Mouse (Mus musculus): ENCODE measurements around the gene Ift81. TPM values are rescaled to one million over a fixed set of nuclear protein-coding genes. Genes with fewer than 3 reads are reported as not detected.

Ift81 gene
- 41.3 and 46.0 TPM in 2 replicates for polyA plus RNA-seq (2015; fragmentation: Nextera tagmentation; extraction: Ambion mirVana)

- WGBS: 2% methylated on average over 67 of the region's 67 CpGs
- H3K4me2 ChIP-seq (ENCODE audit: low read depth, low read length): peak within 1 kb of the TSS; percentile 64
- ATAC-seq (ENCODE audit: low read depth): peak; percentile 96
- H3K9ac ChIP-seq (ENCODE audit: low read length): peak within 1 kb of the TSS; percentile 86
- peaks cover 5% of the 10 kb centered on the region; the same call in 1 of the 2 replicates for H3K36me3 ChIP-seq (ENCODE audit: control insufficient read depth, insufficient read depth, low read length)
- H3K9me3 ChIP-seq (ENCODE audit: control insufficient read depth, low read length): no peaks in the 10 kb centered on the region
- peak within 1 kb of the TSS; percentile 82 for H3K27ac ChIP-seq (ENCODE audit: low read length)
- peaks cover 11% of the 10 kb centered on the region for H3K4me1 ChIP-seq (replicated peaks; ENCODE audit: control insufficient read depth, insufficient read depth, low read length)
- no peaks in the 10 kb centered on the region for H3K27me3 ChIP-seq (ENCODE audit: control insufficient read depth, insufficient read depth, low read depth, low read length)
- peak within 1 kb of the TSS; percentile 90 for H3K4me3 ChIP-seq (ENCODE audit: low read length)
These were observed at the start of gene Ift81 for GRCm38 (mm10) chr5:122613908-122614732. Gene Ift81 (minus strand): TSS chr5:122614518.

DNA sequence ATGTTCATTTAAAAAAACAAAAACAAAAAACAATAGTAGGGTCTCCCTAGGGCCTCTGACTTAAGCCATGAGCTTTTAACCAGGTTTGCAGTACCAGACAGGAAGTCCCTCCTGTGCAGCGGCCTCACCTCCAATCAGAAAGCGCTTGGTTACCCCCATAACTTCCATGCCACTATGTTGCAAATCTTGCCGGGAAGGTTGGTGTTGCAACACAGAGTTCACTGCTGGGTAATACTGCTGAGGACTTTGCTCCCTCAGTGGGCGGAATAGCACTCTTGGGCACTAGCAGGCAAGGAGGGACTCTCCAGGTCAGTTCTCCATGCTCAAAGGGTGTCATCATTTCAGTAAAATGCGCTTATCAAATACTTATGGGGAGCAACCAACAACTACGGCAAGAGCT, 48.2 kb upstream of the Ift81 start:
- H3K9ac ChIP-seq (ENCODE audit: low read length): no peak overlapping the region
- no peak overlapping the region for H3K4me3 ChIP-seq (ENCODE audit: low read length)
- no peaks in the 10 kb centered on the region for H3K27me3 ChIP-seq (ENCODE audit: control insufficient read depth, insufficient read depth, low read depth, low read length)
- ATAC-seq (ENCODE audit: low read depth): no peak
- H3K9me3 ChIP-seq (ENCODE audit: control insufficient read depth, low read length): no peaks in the 10 kb centered on the region
- 94% methylated on average over 6 of the region's 6 CpGs for WGBS
- H3K4me1 ChIP-seq (replicated peaks; ENCODE audit: control insufficient read depth, insufficient read depth, low read length): no peaks in the 10 kb centered on the region
- H3K4me2 ChIP-seq (ENCODE audit: low read depth, low read length): no peak overlapping the region
- H3K36me3 ChIP-seq (ENCODE audit: control insufficient read depth, insufficient read depth, low read length): no peaks in the 10 kb centered on the region
- H3K27ac ChIP-seq (ENCODE audit: low read length): no peak overlapping the region

DNA sequence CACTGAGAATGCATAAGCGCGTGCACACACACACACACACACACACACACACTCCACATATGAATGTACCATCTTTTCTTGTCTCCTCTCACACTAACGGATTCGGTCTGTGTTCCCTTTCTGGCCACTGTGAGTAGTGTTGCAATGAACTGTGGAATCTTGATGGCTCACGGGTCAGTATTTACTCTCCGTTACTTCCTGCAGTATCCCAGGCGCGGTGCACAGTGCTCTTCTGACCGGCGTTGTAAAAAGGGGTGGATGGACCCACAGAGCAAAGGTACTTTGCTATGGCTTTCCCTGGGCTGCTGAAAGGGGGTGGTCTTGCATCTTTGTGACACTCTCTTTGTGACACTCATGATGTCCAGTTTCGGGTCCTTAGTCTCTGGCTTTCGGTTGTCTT, 42.5 kb upstream of the Ift81 start:
- H3K9me3 ChIP-seq (ENCODE audit: control insufficient read depth, low read length): no peaks in the 10 kb centered on the region
- ATAC-seq (ENCODE audit: low read depth): no peak
- WGBS: 70% methylated on average over 12 of the region's 12 CpGs

GRCm38 (mm10) chr5:122654268-122654573, 39.9 kb upstream of the Ift81 start:
- Histone ChIP-seq H3K9ac (ENCODE audit: low read length) (peak overlapping the region; percentile 39), H3K4me2 (ENCODE audit: low read depth, low read length) (no peak overlapping the region), H3K9me3 (ENCODE audit: control insufficient read depth, low read length) (no peaks in the 10 kb centered on the region), H3K4me1 (replicated peaks; ENCODE audit: control insufficient read depth, insufficient read depth, low read length) (peaks cover 14% of the 10 kb centered on the region), H3K36me3 (ENCODE audit: control insufficient read depth, insufficient read depth, low read length) (no peaks in the 10 kb centered on the region), H3K27me3 (ENCODE audit: control insufficient read depth, insufficient read depth, low read depth, low read length) (no peaks in the 10 kb centered on the region), H3K4me3 (ENCODE audit: low read length) (no peak overlapping the region), H3K27ac (ENCODE audit: low read length) (peak overlapping the region; percentile 42; the same call in 1 of the 2 replicates)
- ATAC-seq (ENCODE audit: low read depth): peak; percentile 47; the same call in 1 of the 2 replicates
- 41% methylated on average over 5 of the region's 5 CpGs for WGBS

More for the DNA sequence above, 42.5 kb upstream of the Ift81 start:
- no peak overlapping the region for H3K27ac ChIP-seq (ENCODE audit: low read length)
- H3K36me3 ChIP-seq (ENCODE audit: control insufficient read depth, insufficient read depth, low read length): no peaks in the 10 kb centered on the region
- H3K27me3 ChIP-seq (ENCODE audit: control insufficient read depth, insufficient read depth, low read depth, low read length): no peaks in the 10 kb centered on the region
- H3K4me2 ChIP-seq (ENCODE audit: low read depth, low read length): no peak overlapping the region
- H3K9ac ChIP-seq (ENCODE audit: low read length): no peak overlapping the region
- H3K4me1 ChIP-seq (replicated peaks; ENCODE audit: control insufficient read depth, insufficient read depth, low read length): peaks cover 14% of the 10 kb centered on the region
- H3K4me3 ChIP-seq (ENCODE audit: low read length): no peak overlapping the region

DNA sequence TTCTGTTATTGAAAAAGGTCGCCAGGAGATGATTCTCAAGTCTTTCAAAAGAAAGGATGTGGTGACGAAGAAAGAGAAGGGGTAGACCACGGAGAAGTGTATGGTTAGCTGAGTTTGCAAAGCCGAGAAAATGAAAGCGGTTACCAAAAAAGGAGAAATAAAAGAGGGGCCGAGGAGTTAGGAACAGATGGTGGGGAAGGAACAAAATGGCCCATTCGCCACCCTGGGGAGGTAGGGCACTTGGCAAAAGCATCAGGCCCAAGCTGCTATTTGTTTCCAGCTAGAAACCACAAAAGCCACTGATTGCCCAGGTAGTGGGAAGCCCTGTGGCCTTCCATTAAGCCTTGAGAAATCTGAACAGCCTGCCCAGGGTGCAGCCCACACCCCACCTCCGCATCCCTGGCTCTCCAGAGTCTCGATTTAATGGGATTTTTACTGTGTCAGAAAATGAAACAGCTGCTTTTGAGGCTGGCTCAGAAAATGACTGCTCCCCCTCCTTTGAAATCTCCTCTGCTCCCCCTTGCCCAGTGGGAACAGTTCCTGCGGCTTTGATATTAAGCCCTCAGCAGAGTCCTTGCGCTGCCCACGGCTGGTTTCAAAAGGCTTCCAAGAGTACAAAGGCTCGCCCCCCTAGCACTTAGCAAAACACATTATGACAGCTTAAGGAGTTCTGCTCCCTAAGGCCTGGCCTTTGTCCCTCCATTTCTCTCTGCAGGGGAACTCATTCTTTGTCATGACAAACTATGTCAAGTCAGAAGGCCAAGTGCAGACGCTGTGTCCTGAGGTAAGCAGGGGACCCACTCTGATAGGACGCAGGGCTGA, 39.3 kb upstream of the Ift81 start:
- Histone ChIP-seq H3K4me3 (ENCODE audit: low read length) (no peak overlapping the region), H3K4me1 (replicated peaks; ENCODE audit: control insufficient read depth, insufficient read depth, low read length) (peaks cover 14% of the 10 kb centered on the region), H3K4me2 (ENCODE audit: low read depth, low read length) (no peak overlapping the region), H3K36me3 (ENCODE audit: control insufficient read depth, insufficient read depth, low read length) (no peaks in the 10 kb centered on the region), H3K27me3 (ENCODE audit: control insufficient read depth, insufficient read depth, low read depth, low read length) (no peaks in the 10 kb centered on the region), H3K27ac (ENCODE audit: low read length) (peak overlapping the region; percentile 42; the same call in 1 of the 2 replicates), H3K9ac (ENCODE audit: low read length) (peak overlapping the region; percentile 39), H3K9me3 (ENCODE audit: control insufficient read depth, low read length) (no peaks in the 10 kb centered on the region)
- ATAC-seq (ENCODE audit: low read depth): peak; percentile 64
- 39% methylated on average over 15 of the region's 15 CpGs for WGBS

DNA sequence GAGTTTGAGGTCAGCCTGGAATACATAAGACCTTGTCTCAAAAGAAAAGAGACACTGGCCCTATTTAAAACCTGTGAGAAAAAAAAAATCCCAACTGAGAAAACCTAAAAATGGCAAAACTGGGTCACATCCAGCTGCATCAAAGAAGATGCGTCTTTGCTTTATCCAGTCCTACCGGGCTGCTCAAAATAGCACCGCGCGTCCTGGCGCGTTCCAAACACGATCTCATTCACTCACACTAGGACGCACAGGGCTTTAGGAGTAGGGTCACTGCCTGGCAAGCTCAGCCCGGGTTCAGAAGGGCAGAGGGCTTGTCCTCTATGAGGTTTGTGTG, 38.8 kb upstream of the Ift81 start:
- no peaks in the 10 kb centered on the region for H3K36me3 ChIP-seq (ENCODE audit: control insufficient read depth, insufficient read depth, low read length)
- H3K4me1 ChIP-seq (replicated peaks; ENCODE audit: control insufficient read depth, insufficient read depth, low read length): peaks cover 14% of the 10 kb centered on the region
- no peak overlapping the region; the same call in 1 of the 2 replicates for H3K9ac ChIP-seq (ENCODE audit: low read length)
- H3K27ac ChIP-seq (ENCODE audit: low read length): no peak overlapping the region
- no peaks in the 10 kb centered on the region for H3K27me3 ChIP-seq (ENCODE audit: control insufficient read depth, insufficient read depth, low read depth, low read length)
- 53% methylated on average over 10 of the region's 10 CpGs for WGBS
- no peaks in the 10 kb centered on the region for H3K9me3 ChIP-seq (ENCODE audit: control insufficient read depth, low read length)
- H3K4me3 ChIP-seq (ENCODE audit: low read length): no peak overlapping the region
- no peak for ATAC-seq (ENCODE audit: low read depth)
- no peak overlapping the region for H3K4me2 ChIP-seq (ENCODE audit: low read depth, low read length)

DNA sequence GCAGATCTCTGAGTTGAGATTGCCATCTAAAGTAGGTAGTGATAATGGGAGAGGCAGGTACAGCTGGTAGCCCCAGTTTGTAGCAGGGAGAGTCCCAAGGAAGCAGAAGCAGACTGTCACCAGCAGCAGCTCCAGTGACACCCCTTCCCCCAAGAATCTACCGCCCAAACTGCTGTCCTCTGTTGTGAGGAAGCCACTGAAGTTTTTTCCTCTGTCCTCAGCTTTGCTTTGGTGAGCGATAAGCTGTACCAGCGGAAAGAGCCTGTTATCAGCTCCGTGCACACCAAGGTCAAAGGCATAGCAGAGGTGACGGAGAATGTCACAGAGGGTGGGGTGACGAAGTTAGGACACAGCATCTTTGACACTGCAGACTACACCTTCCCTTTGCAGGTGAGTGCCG, 38.2 kb upstream of the Ift81 start:
- WGBS: 51% methylated on average over 7 of the region's 7 CpGs
- Histone ChIP-seq H3K9me3 (ENCODE audit: control insufficient read depth, low read length) (no peaks in the 10 kb centered on the region), H3K4me1 (replicated peaks; ENCODE audit: control insufficient read depth, insufficient read depth, low read length) (peaks cover 14% of the 10 kb centered on the region), H3K4me2 (ENCODE audit: low read depth, low read length) (no peak overlapping the region), H3K27me3 (ENCODE audit: control insufficient read depth, insufficient read depth, low read depth, low read length) (no peaks in the 10 kb centered on the region), H3K36me3 (ENCODE audit: control insufficient read depth, insufficient read depth, low read length) (no peaks in the 10 kb centered on the region), H3K27ac (ENCODE audit: low read length) (no peak overlapping the region), H3K9ac (ENCODE audit: low read length) (no peak overlapping the region), H3K4me3 (ENCODE audit: low read length) (no peak overlapping the region)
- no peak for ATAC-seq (ENCODE audit: low read depth)

DNA sequence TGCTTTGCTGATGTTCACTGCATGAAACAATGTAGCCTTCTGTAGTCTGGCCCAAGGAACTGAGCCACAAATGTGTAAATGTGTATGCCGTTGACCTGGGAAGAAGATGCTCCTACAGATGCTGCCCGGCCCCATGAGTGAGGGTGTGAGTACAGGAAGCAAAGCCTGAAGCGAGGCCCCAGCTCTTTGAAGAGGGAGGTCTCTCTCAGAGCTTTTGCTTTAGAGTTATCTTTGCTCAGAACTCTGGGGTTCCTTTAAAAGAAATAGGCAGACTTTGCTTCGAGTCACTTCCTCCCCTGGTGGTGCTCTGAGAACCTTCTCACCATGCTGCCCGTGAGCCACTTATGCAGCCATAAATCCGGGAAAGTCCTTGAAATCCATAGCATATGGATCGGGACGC, 35.8 kb upstream of the Ift81 start:
- Histone ChIP-seq H3K9me3 (ENCODE audit: control insufficient read depth, low read length) (no peaks in the 10 kb centered on the region), H3K4me2 (ENCODE audit: low read depth, low read length) (no peak overlapping the region), H3K4me1 (replicated peaks; ENCODE audit: control insufficient read depth, insufficient read depth, low read length) (peaks cover 14% of the 10 kb centered on the region), H3K27me3 (ENCODE audit: control insufficient read depth, insufficient read depth, low read depth, low read length) (no peaks in the 10 kb centered on the region), H3K4me3 (ENCODE audit: low read length) (no peak overlapping the region), H3K27ac (ENCODE audit: low read length) (no peak overlapping the region), H3K9ac (ENCODE audit: low read length) (no peak overlapping the region), H3K36me3 (ENCODE audit: control insufficient read depth, insufficient read depth, low read length) (no peaks in the 10 kb centered on the region)
- WGBS: 83% methylated on average over 8 of the region's 8 CpGs
- no peak for ATAC-seq (ENCODE audit: low read depth)

DNA sequence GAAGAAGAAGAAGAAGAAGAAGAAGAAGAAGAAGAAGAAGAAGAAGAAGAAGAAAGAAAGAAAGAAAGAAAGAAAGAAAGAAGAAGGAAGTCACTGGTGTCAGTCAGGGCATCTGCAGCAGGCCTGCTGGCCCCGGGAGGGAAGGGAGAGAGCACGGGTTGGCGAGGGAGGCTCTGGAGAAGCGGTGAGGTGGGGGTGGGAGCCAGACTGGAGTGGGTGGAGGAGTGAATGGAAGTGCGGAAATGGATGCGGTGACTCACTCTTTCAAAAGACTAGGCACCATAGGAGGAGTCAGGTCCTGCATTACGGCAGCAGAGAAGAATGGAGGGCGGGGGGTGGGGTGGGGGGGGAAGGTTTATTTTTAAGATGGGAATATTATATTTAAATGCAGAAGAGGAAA, 34.9 kb upstream of the Ift81 start:
- Histone ChIP-seq H3K27ac (ENCODE audit: low read length) (no peak overlapping the region), H3K9ac (ENCODE audit: low read length) (no peak overlapping the region), H3K9me3 (ENCODE audit: control insufficient read depth, low read length) (no peaks in the 10 kb centered on the region), H3K4me1 (replicated peaks; ENCODE audit: control insufficient read depth, insufficient read depth, low read length) (peaks cover 14% of the 10 kb centered on the region), H3K4me3 (ENCODE audit: low read length) (no peak overlapping the region), H3K36me3 (ENCODE audit: control insufficient read depth, insufficient read depth, low read length) (no peaks in the 10 kb centered on the region), H3K27me3 (ENCODE audit: control insufficient read depth, insufficient read depth, low read depth, low read length) (no peaks in the 10 kb centered on the region), H3K4me2 (ENCODE audit: low read depth, low read length) (no peak overlapping the region)
- WGBS: 73% methylated on average over 8 of the region's 8 CpGs
- ATAC-seq (ENCODE audit: low read depth): no peak
